Mouse (Mus musculus) embryonic facial prominence, embryonic 12.5 days (tissue): ENCODE results near the gene Prkn. TPM values are rescaled to one million over a fixed set of nuclear protein-coding genes. Genes with fewer than 3 reads are reported as not detected.

ENCODE experiments used
- ATAC-seq: fragments of 200-750 bp; cut with Nextera tagmentation; 2 replicates; pipeline ENCODE4 v1.8.0; 2017; ENCODE audit not compliant: insufficient number of reproducible peaks, insufficient read depth, low FRiP score, low TSS enrichment
- H3K27ac ChIP-seq: fragments of 300-500 bp; sonication (generic); 2 replicates; pipeline ENCODE4 v1.5.1; 2016; ENCODE audit warnings: mild to moderate bottlenecking
- H3K27me3 ChIP-seq: fragments of 300-500 bp; sonication (generic); 2 replicates; pipeline ENCODE4 v1.6.1; 2016; ENCODE audit warnings: mild to moderate bottlenecking, moderate library complexity
- H3K36me3 ChIP-seq: fragments of 300-500 bp; sonication (generic); 2 replicates; pipeline ENCODE4 v1.6.1; 2016; ENCODE audit warnings: mild to moderate bottlenecking
- H3K4me1 ChIP-seq: fragments of 300-500 bp; sonication (generic); 2 replicates; pipeline ENCODE4 v1.6.1; 2016
- H3K4me2 ChIP-seq: fragments of 300-500 bp; sonication (generic); replicated peaks from 2 replicates; pipeline ENCODE4 v1.6.1; 2016; ENCODE audit warnings: mild to moderate bottlenecking, moderate library complexity
- H3K4me3 ChIP-seq: fragments of 300-500 bp; sonication (generic); 2 replicates; pipeline ENCODE4 v1.5.1; 2016; ENCODE audit warnings: mild to moderate bottlenecking
- H3K9ac ChIP-seq: fragments of 300-500 bp; sonication (generic); 2 replicates; pipeline ENCODE4 v1.6.1; 2016; ENCODE audit warnings: mild to moderate bottlenecking, moderate library complexity
- H3K9me3 ChIP-seq: fragments of 300-500 bp; sonication (generic); 2 replicates; pipeline ENCODE4 v1.6.1; 2016; ENCODE audit warnings: mild to moderate bottlenecking, moderate library complexity
- WGBS: fragments of 180-500 bp; shearing (Covaris S2); methylation state at CpG from one replicate; pipeline ENCODE4 v1.1.7; 2016; 5-methylcytosine and 5-hydroxymethylcytosine counted together
- polyA plus RNA-seq: library from polyadenylated mRNA; unstranded; fragments of >200 nt; fragmentation: Nextera tagmentation; extraction: Ambion mirVana; gene quantifications from 2 replicates; pipeline ENCODE4 v1.2.1, GENCODE M21; 2016

Prkn gene
- polyA plus RNA-seq, 1 experiment from 2014 or later, result 1.8 TPM

DNA sequence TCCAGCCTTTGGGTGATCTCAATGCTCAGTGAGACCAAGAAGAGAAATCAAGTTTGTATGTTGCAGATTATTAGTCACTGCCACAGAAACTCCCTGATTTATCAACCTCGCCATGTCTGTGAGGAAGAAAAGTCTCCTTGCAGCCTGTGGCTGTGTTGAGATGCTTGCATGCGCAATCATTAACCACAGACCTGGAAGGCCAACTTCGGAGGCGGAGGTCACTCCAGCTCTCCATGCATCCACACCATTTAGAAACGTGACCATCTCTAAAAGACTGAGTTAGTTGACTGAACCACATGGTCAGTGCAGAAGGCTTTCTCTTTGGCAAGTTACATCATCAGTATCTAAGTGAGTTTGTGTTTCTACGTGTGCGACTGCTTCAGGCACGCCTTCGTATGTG is 840.3 kb downstream of the Prkn start:
- H3K9ac ChIP-seq, result no peak overlapping the region
- 0 out of 2 replicates have a peak, but pooled peaks cover 2% of the 10 kb centered on the region for H3K27me3 ChIP-seq
- WGBS, result 76% methylated on average over 9 of the region's 9 CpGs
- H3K4me1 ChIP-seq, result no peaks in the 10 kb centered on the region
- no peak for ATAC-seq
- no peak overlapping the region for H3K4me2 ChIP-seq
- H3K9me3 ChIP-seq, result no peaks in the 10 kb centered on the region
- no peak overlapping the region for H3K4me3 ChIP-seq
- H3K27ac ChIP-seq, result no peak overlapping the region
- no peaks in the 10 kb centered on the region for H3K36me3 ChIP-seq

DNA sequence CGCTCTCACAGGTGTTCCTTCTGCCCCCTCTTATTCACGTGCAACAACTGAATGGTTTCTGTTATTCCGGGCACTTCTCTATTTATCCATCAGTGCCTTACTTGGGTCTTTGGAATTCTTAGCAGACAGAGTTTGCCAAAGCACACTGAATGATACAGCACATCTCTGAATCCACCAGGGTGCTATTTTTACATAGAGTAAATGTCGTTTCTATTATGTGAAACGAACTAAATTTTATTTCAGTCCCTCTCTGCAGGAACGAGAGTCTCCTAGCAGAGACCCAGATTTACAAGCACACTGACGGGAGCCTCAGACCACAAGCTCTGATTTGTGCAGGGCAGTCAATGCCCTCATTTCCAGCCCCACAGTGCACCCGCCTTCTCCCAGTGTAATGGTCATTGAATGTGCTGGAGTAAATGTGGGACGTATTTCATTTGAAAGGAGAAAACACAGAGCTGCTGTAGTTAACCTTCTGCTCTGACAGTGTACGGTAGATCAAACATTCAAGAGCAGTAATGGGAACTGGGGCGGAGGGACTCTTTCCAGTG is 841.7 kb downstream of the Prkn start:
- WGBS, result 55% methylated on average over 11 of the region's 11 CpGs

GRCm38 (mm10) chr17:11705005-11705404 is 864.8 kb downstream of the Prkn start:
- no peak for ATAC-seq
- Histone ChIP-seq H3K36me3 (no peaks in the 10 kb centered on the region), H3K4me1 (no peaks in the 10 kb centered on the region), H3K27ac (no peak overlapping the region), H3K4me2 (no peak overlapping the region), H3K27me3 (no peaks in the 10 kb centered on the region), H3K9ac (no peak overlapping the region), H3K4me3 (no peak overlapping the region), H3K9me3 (no peaks in the 10 kb centered on the region)
- 84% methylated on average over 4 of the region's 4 CpGs for WGBS

More for the DNA sequence above, 841.7 kb downstream of the Prkn start:
- no peak for ATAC-seq
- no peaks in the 10 kb centered on the region for H3K4me1 ChIP-seq
- H3K9me3 ChIP-seq, result no peaks in the 10 kb centered on the region
- H3K4me2 ChIP-seq, result no peak overlapping the region
- H3K27ac ChIP-seq, result no peak overlapping the region
- H3K27me3 ChIP-seq, result 0 out of 2 replicates have a peak, but pooled peaks cover 2% of the 10 kb centered on the region
- H3K4me3 ChIP-seq, result no peak overlapping the region
- H3K9ac ChIP-seq, result no peak overlapping the region
- no peaks in the 10 kb centered on the region for H3K36me3 ChIP-seq

- H3K4me1 ChIP-seq, result no peaks in the 10 kb centered on the region
- ATAC-seq, result no peak
- H3K9me3 ChIP-seq, result no peaks in the 10 kb centered on the region
- H3K36me3 ChIP-seq, result no peaks in the 10 kb centered on the region
- H3K4me3 ChIP-seq, result no peak overlapping the region
- H3K9ac ChIP-seq, result no peak overlapping the region
- 91% methylated on average over 9 of the region's 9 CpGs for WGBS
- no peaks in the 10 kb centered on the region for H3K27me3 ChIP-seq
- no peak overlapping the region for H3K27ac ChIP-seq
- H3K4me2 ChIP-seq, result no peak overlapping the region
Observed at GRCm38 (mm10) chr17:11705761-11706160, 865.6 kb downstream of the Prkn start.

DNA sequence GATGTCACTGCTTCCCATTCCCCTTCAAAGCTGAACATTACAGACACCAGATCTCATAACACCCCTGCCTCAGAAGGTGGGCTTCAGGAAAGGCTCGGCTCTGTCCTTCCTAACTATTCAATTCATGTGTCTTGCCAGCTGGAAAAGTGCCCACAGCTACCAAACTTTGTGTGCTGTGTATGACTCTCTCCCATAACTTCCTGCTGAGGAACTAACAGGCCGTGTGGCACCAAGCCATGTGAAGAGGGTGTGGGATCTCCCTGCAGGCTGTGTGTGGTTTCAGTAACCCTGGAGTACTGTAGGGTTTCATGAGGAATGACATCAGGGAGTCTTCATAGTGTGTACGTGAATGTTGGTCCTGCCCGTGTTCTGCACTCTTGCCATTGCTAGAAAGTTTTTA is 871.9 kb downstream of the Prkn start:
- 80% methylated on average over 4 of the region's 4 CpGs for WGBS

DNA sequence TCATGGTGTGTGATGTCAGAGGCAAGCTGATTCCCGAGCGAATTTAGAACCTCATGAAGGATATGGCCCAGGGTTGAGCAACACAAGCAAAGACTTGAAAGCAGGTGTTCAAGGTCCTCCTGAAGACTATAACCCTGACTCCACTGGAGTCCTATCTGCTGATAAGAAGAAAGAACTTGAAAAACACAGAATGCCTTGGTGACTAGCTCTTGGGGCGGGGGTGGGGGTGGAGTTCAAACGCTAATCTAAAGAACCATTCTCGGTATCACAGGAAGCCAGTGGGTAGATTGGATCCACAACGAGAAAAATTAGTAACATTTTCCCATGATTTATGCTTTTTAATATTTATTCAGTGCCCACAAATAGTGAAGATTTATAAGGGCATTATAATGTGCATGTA is 879.6 kb downstream of the Prkn start:
- Histone ChIP-seq H3K4me3 (no peak overlapping the region), H3K27ac (no peak overlapping the region), H3K27me3 (no peaks in the 10 kb centered on the region), H3K4me1 (no peaks in the 10 kb centered on the region), H3K4me2 (no peak overlapping the region), H3K9ac (no peak overlapping the region), H3K36me3 (no peaks in the 10 kb centered on the region), H3K9me3 (no peaks in the 10 kb centered on the region)
- 89% methylated on average over 6 of the region's 6 CpGs for WGBS
- no peak for ATAC-seq

More for the DNA sequence above, 871.9 kb downstream of the Prkn start:
- H3K4me2 ChIP-seq, result no peak overlapping the region
- ATAC-seq, result no peak
- no peaks in the 10 kb centered on the region for H3K27me3 ChIP-seq
- H3K27ac ChIP-seq, result no peak overlapping the region
- H3K9ac ChIP-seq, result no peak overlapping the region
- no peaks in the 10 kb centered on the region for H3K4me1 ChIP-seq
- H3K4me3 ChIP-seq, result no peak overlapping the region
- H3K9me3 ChIP-seq, result no peaks in the 10 kb centered on the region
- H3K36me3 ChIP-seq, result no peaks in the 10 kb centered on the region

GRCm38 (mm10) chr17:11721906-11722305 is 881.7 kb downstream of the Prkn start:
- WGBS, result 38% methylated on average over 5 of the region's 5 CpGs
- H3K27ac ChIP-seq, result no peak overlapping the region
- H3K36me3 ChIP-seq, result no peaks in the 10 kb centered on the region
- H3K27me3 ChIP-seq, result no peaks in the 10 kb centered on the region
- no peak overlapping the region for H3K4me2 ChIP-seq
- no peak for ATAC-seq
- H3K9me3 ChIP-seq, result no peaks in the 10 kb centered on the region
- no peak overlapping the region for H3K4me3 ChIP-seq
- H3K9ac ChIP-seq, result no peak overlapping the region
- H3K4me1 ChIP-seq, result no peaks in the 10 kb centered on the region

- 86% methylated on average over 1 of the region's 1 CpGs for WGBS
Observed at GRCm38 (mm10) chr17:11722478-11722877, 882.3 kb downstream of the Prkn start.

DNA sequence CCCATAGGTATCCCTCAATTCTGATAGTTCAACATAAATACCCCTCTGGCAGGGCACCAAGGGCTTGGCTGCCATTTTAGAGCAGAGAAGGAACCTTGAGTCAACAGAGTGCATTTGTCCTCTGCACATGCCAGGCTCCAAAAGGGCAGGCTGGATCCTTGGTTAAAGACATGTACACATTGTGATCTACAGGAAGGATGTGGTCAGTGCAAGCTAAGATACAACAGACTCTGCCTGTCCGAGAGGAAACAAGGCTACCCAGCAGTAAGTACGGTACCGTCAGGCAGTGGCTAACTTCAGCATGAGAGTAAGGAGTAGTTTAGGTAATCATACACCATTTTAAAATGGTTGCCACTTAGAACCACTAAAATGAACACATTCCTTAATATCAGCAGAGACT is 884.0 kb downstream of the Prkn start:
- ATAC-seq, result no peak
- H3K4me1 ChIP-seq, result no peaks in the 10 kb centered on the region
- H3K36me3 ChIP-seq, result no peaks in the 10 kb centered on the region
- H3K9ac ChIP-seq, result no peak overlapping the region
- H3K27me3 ChIP-seq, result no peaks in the 10 kb centered on the region
- no peak overlapping the region for H3K27ac ChIP-seq
- WGBS, result 91% methylated on average over 3 of the region's 3 CpGs
- H3K4me3 ChIP-seq, result no peak overlapping the region
- no peaks in the 10 kb centered on the region for H3K9me3 ChIP-seq
- no peak overlapping the region for H3K4me2 ChIP-seq

More at GRCm38 (mm10) chr17:11722478-11722877, 882.3 kb downstream of the Prkn start:
- no peak overlapping the region for H3K9ac ChIP-seq
- no peak overlapping the region for H3K4me3 ChIP-seq
- no peaks in the 10 kb centered on the region for H3K9me3 ChIP-seq
- no peak overlapping the region for H3K27ac ChIP-seq
- no peaks in the 10 kb centered on the region for H3K4me1 ChIP-seq
- ATAC-seq, result no peak
- H3K27me3 ChIP-seq, result no peaks in the 10 kb centered on the region
- no peak overlapping the region for H3K4me2 ChIP-seq
- no peaks in the 10 kb centered on the region for H3K36me3 ChIP-seq

DNA sequence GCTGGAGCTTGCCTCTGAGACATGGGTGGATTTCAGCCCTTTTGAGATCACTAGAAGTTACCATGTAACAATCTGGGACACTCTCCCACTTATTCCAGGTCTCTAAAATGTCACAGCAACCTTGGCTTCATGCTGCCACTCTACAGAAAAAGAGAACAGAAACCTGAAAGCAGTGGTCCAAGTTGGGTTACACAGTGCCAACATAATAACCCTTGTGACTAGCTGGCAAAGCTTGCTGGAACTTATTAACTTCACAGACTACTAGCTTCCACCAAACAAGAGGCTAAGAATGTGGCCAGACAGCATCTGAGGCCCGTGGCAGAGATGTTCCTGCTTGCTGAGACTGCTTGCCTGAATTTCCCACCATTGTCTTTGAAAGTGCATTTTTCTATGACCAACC is 886.9 kb downstream of the Prkn start:
- Histone ChIP-seq H3K4me2 (no peak overlapping the region), H3K4me3 (no peak overlapping the region), H3K36me3 (no peaks in the 10 kb centered on the region), H3K4me1 (no peaks in the 10 kb centered on the region), H3K27ac (no peak overlapping the region), H3K9me3 (no peaks in the 10 kb centered on the region), H3K27me3 (no peaks in the 10 kb centered on the region), H3K9ac (no peak overlapping the region)
- WGBS, result 48% methylated on average over 1 of the region's 1 CpGs
- no peak for ATAC-seq

DNA sequence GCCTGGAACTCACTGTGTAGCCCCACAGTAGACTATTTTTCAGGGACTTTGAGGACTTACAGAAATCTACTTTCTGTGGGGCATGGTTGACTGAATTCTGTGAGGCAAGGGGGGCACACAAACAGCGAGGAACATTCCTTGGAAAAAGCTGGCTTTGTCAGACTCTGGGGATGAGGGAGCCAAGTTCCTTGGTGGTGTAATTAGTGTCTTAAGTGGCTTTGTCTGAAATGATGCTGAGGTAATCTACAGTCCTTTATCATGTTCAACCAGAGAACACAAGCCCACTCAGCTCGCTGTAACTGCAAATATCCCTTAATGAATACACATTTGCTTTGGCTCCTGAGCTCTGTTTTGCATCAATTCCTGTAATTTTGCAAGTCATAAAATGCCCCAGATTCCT is 888.1 kb downstream of the Prkn start:
- H3K27me3 ChIP-seq, result no peaks in the 10 kb centered on the region
- no peak overlapping the region for H3K4me2 ChIP-seq
- H3K4me3 ChIP-seq, result no peak overlapping the region
- no peaks in the 10 kb centered on the region for H3K9me3 ChIP-seq
- H3K4me1 ChIP-seq, result no peaks in the 10 kb centered on the region
- H3K36me3 ChIP-seq, result no peaks in the 10 kb centered on the region
- H3K27ac ChIP-seq, result no peak overlapping the region
- 76% methylated on average over 2 of the region's 2 CpGs for WGBS
- H3K9ac ChIP-seq, result no peak overlapping the region
- ATAC-seq, result no peak

GRCm38 (mm10) chr17:11730656-11731594 is 890.7 kb downstream of the Prkn start:
- no peaks in the 10 kb centered on the region for H3K36me3 ChIP-seq
- no peaks in the 10 kb centered on the region for H3K9me3 ChIP-seq
- no peak overlapping the region for H3K4me2 ChIP-seq
- H3K9ac ChIP-seq, result no peak overlapping the region
- no peak overlapping the region for H3K27ac ChIP-seq
- ATAC-seq, result no peak
- no peak overlapping the region for H3K4me3 ChIP-seq
- no peaks in the 10 kb centered on the region for H3K4me1 ChIP-seq
- WGBS, result 67% methylated on average over 12 of the region's 12 CpGs
- no peaks in the 10 kb centered on the region for H3K27me3 ChIP-seq
